Mouse (Mus musculus) cerebellum, adult 9-11 months (tissue): ENCODE data around the gene Htr2b.

Experiments
- DNase-seq: peaks from one replicate; pipeline ENCODE4 v3.0.0; 2022

The Htr2b gene

DNA sequence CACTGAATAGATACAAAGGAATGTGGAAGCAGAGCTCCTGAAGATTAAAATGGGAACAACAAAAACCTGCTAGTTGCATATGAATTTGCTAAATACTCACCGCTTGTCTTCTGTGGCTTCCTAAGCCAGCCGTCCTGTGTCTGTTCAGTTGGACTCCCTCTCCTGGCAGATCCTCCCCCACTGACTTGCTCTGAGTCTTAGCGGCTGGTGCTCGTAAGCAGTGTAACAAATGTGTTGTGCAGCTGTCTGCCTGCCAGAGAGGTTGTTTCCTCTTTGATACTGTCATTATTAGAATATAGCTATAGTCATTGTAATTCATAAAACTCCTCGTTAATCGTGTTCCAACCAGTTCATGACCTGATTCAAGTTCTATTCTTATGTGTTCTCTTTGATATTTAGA is at the start of gene Htr2b:
TSS of gene Htr2b (minus strand) at position 192 of the 400 bp plus-strand sequence.
- no peak for DNase-seq

- no peak for DNase-seq
These were observed 49.3 kb upstream of the Htr2b start for GRCm38 (mm10) chr1:86161061-86161460.

GRCm38 (mm10) chr1:86160479-86160878 is 48.7 kb upstream of the Htr2b start:
- no peak for DNase-seq

DNA sequence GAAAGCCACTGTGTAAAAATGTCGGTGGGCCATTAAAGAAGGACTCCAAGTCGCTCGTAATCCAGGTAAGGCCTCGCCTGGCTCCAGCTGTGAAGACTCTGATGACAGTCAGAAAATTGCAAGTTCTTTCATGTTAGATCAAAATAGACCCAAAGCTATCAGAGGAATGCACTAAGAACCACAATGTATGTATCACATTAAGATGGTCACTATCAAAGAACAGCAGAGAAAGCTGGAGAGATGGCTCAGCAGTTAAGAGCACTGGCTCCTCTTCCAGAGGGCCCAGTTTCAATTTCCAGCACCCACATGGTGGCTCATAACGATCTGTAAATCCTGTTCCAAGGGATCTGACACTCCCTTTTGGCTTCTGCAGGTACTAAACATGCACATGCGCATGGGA is 48.3 kb upstream of the Htr2b start:
- no peak for DNase-seq

DNA sequence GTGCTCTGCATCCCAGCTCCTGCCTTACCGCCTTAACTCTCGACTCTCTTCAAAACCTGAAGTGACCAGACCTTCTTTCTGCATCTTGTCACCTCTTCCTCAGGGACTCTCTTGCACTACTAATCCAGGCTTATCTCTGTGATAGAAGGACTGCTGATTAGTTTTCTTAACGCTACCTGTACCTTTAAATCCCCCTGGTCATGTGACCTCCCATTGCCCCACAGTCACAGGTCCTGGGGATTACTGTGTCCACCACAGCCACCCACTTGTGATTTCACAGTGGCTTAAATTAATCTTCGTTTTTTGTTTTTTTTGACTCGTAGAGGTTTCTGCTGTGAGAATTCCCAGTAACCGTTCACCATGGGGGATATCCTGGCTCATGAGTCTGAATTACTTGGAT is 44.8 kb upstream of the Htr2b start:
- DNase-seq = no peak

GRCm38 (mm10) chr1:86156075-86156474 is 44.3 kb upstream of the Htr2b start:
- no peak for DNase-seq

GRCm38 (mm10) chr1:86154824-86155164 is 43.0 kb upstream of the Htr2b start:
- DNase-seq = no peak

DNA sequence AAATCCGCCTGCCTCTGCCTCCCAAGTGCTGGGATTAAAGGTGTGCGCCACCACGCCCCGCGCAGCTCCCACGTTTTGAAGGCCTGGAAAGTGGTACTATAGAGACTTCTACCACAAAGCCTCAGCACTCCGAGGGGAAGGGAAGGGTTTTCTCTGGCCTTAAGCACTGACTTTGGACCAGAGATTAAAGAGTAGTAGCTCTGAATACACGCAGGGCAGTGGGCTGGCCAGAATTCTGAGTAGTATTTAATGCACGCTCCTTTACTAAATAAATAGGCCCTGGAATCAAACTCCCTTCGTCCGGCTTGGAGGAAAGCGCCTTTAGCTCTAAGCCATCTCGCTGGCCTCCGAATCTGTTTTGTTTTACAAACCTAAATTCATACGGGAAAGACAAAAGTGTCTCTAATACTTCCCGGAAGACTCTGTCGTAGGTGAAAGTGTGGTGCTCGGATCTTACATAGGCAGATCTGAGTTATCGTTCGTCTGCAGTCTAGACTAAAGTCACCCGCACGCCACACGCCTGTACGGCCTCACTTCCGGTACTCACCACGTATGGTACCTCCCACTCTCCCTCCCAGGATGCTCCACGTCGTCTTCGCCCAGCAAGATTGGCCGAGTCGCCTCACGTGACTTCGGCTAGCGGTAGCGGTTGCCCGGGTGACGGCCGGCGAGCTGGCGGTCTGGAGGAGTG is 42.5 kb upstream of the Htr2b start, which contains the start of gene Armc9:
TSS of gene Armc9 (plus strand) at position 648 of the 691 bp plus-strand sequence.
- DNase-seq = peak; percentile 94

DNA sequence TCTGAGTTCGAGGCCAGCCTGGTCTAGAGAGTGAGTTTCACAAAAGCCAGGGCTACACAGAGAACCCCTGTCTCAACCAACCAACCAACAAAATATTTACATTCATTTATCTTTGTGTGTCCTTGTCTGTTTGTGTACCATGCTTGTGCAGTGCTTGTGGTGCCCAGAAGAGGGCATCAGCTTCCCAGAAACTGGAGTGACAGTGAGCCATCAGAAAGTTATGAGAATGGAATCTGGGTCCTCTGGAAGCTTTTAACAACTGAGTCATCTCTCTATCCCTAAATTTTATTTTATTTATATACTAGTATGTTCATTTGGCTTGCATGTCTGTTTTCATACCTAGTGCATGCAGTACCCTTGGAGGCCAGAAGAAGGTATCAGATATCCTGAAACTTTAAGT is 40.8 kb upstream of the Htr2b start:
- DNase-seq = no peak

DNA sequence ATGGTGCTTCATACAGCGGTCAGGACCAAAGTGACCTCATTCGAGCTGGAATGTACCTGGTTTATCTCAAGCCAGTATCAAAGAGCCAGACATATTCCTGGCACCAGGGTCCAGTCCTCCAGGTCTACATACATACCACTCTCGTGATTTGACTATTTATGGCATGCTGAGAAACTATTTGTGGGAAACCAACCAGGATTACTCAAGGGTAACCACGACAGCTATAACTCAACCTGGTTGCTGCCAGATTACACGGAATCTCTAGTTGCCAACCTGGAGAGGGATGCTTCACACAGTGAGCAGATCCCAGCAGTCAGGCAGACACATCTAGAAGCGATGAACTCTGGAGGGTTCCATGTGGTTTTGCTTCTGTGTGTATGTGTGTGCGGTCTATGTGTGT is 39.6 kb upstream of the Htr2b start:
- DNase-seq = no peak

DNA sequence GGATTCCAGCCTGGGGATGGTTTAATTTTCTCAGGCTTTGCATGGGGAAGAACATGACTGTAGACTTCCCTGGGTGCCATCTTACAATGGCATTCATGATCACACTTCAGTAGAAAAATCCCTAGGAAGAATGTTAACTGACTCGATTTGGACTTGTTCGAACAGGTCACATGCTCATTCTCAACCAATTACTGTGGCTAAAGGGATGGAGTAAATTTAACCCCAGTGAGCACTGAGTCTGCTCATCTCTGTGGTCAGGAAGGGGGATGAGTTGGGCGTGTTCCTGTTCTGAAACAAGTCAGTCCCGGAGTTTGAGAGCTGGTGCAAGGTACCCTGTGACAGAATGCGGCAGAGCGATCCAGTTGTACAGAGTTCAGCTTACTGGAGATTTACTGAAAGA is 39.2 kb upstream of the Htr2b start:
- DNase-seq = no peak

GRCm38 (mm10) chr1:86148161-86148560 is 36.4 kb upstream of the Htr2b start:
- DNase-seq = no peak

GRCm38 (mm10) chr1:86147557-86147956 is 35.8 kb upstream of the Htr2b start:
- no peak for DNase-seq

DNA sequence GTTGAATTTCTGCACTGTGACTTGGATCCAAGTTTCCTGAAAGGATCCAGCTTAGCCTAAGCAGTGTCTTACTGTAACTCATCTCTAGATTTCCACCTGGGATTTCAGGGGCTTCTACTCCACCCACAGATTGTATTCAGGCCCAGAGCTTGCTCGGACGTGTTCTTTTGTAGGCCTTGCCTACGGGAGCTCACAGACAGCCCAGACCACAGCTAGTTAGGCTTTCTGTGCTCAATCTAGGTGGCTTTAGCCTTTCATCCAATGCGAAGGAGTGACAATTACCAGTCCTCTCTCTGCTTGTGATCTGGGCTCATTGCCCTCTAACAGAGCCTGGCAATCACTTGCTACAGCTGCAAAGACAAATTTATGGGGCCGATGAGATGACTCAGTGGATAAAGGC is 34.5 kb upstream of the Htr2b start:
- DNase-seq = no peak

- no peak for DNase-seq
These were observed 32.5 kb upstream of the Htr2b start for GRCm38 (mm10) chr1:86144001-86144944.

GRCm38 (mm10) chr1:86143165-86143564 is 31.4 kb upstream of the Htr2b start:
- DNase-seq = no peak

DNA sequence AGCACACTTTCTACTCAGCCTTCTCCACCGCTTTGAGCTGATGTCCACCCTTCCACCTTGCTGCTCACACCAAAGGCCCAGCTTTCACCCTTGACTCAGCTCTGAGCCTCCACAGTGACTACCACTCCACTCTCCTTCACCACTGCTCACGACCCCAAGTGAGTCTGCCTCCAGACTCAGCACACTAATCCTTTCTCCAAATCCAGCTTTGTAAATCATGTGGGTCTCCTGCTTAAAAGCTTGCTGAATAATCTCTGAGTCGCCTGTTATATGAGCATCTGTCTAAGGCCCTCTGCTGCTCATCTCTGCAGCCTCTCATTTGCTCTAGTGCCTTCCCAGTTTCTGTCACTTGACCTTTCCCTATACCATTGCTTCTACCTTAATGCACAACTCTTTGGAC is 29.3 kb upstream of the Htr2b start:
- no peak for DNase-seq

DNA sequence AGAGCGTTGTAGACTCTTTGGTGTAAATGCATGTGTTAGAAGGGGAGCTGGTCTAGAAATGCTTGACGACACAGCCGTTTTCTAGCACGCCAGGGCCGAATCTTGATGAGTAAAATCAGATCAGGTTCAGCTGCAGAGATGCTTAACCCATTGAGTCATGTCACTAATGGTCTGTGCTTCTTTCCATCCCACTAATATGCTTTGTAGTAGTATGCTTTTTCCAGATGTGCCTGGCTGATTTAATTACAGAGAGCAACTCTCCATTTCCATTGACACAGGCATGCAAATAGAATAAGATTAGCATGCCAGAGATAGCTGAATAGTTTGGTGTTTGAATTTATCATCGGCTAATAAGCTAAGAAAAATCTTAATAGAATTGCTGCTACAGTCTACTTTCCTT is 23.5 kb upstream of the Htr2b start:
- DNase-seq = no peak

DNA sequence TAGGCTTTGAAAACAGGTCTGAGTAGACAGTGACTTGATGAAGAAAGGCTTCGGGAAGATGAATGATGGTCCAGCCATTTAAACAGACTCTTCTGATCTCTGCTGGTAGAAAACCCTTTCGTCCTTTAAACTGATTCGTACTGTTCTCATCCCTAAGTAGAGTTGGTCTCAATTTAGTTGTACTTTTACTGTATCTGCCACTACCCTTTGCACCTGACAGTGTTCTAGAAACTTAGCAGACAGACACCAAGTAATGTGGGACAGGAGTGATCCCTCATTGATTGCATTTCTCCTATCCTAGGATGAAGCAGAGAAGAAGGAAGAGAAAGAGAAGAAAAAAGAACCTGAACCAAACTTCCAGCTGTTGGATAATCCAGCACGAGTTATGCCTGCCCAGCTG is 21.6 kb upstream of the Htr2b start, which contains the start of gene Gm21972:
TSS of gene Gm21972 (plus strand) at position 301 of the 400 bp plus-strand sequence.
- no peak for DNase-seq

DNA sequence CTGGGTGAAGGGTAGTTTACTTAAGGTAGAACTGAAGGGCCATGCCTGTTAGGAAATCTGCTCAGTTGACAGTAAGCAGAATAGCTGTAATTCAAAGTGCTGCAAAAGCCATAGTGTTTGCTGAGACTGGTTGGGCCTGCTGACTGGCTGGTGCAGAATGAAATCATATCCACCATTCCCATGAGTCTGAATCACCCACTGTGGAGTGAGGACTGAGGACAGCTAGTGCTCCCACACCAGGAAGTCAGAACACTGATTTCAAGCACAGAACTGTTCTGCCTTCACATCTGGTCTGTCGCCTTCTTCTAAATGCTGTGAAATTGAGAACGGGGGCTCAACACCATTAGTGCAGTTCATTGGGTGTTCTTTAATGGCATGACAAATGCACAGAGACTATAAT is 14.3 kb upstream of the Htr2b start:
- no peak for DNase-seq

GRCm38 (mm10) chr1:86119549-86119948 is 7.8 kb upstream of the Htr2b start:
- no peak for DNase-seq

GRCm38 (mm10) chr1:86114141-86114540 is 2.4 kb upstream of the Htr2b start:
- no peak for DNase-seq

DNA sequence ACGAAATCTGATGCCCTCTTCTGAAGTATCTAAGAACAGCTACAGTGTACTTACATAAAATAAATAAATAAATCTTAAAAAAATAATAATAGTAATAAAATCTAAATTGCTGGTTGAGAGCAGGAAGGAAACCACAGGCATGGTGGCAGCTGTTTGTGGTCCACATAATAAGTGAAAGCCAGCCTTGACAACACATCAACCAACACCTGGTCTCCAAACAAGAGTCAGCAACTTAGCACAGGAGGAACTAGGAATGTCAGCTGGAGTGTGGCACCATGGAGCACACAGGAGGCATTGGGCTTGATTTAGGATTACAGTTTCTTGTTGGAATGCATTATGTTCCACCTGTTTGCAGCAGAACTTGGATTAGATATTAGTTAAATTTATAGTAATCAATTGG is 6.7 kb downstream of the Htr2b start:
- DNase-seq = no peak

GRCm38 (mm10) chr1:86094413-86094812 is 17.4 kb downstream of the Htr2b start:
- DNase-seq = no peak
